Mouse (Mus musculus) liver, postnatal 0 days (tissue): ENCODE data around the gene Qrich2.

ENCODE experiments used
- CTCF ChIP-seq: sonication (generic); IDR thresholded peaks from 2 replicates; pipeline ENCODE4 v1.5.1; 2016; ENCODE audit warnings: antibody characterized with exemption, low read depth
- EP300 ChIP-seq: IDR thresholded peaks from 2 replicates; pipeline ENCODE4 v1.6.1; 2016; ENCODE audit warnings: antibody characterized with exemption, low read depth, mild to moderate bottlenecking

GRCm38 (mm10) chr11:116504516-116504915 is 38.5 kb upstream of the Qrich2 start:
- TF ChIP-seq CTCF (no peak), EP300 (no peak)
